Mouse (Mus musculus) midbrain, embryonic 10.5 days (tissue): ENCODE measurements at regions not wholly inside any gene's neighbourhood (a gene's known extent, or its start where the extent isn't known, plus 50 kb on each side); places are given as distances from the start of the nearest gene placed in this dataset.

Experiments used
- DNase-seq: peaks from one replicate; pipeline ENCODE4 v3.0.0-alpha.2; 2017; ENCODE audit warnings: low spot score
- H3K27ac ChIP-seq: fragments of 300-500 bp; sonication (generic); replicated peaks from 2 replicates; pipeline ENCODE4 v1.5.1; 2016; ENCODE audit warnings: mild to moderate bottlenecking
- H3K27me3 ChIP-seq: fragments of 300-500 bp; sonication (generic); 2 replicates; pipeline ENCODE4 v1.6.1; 2016; ENCODE audit warnings: low read depth, mild to moderate bottlenecking; ENCODE audit not compliant: poor library complexity, severe bottlenecking
- H3K36me3 ChIP-seq: fragments of 300-500 bp; sonication (generic); 2 replicates; pipeline ENCODE4 v1.6.1; 2016; ENCODE audit warnings: mild to moderate bottlenecking, moderate library complexity
- H3K4me1 ChIP-seq: fragments of 300-500 bp; sonication (generic); 2 replicates; pipeline ENCODE4 v1.6.1; 2016
- H3K4me3 ChIP-seq: fragments of 300-500 bp; sonication (generic); 2 replicates; pipeline ENCODE4 v1.5.1; 2016; ENCODE audit warnings: mild to moderate bottlenecking, moderate library complexity
- H3K9me3 ChIP-seq: fragments of 300-500 bp; sonication (generic); replicated peaks from 2 replicates; pipeline ENCODE4 v1.6.1; 2016; ENCODE audit warnings: mild to moderate bottlenecking
- WGBS: fragments of 180-500 bp; shearing (Covaris S2); methylation state at CpG from one replicate; pipeline ENCODE4 v1.1.7; 2016; 5-methylcytosine and 5-hydroxymethylcytosine counted together

DNA sequence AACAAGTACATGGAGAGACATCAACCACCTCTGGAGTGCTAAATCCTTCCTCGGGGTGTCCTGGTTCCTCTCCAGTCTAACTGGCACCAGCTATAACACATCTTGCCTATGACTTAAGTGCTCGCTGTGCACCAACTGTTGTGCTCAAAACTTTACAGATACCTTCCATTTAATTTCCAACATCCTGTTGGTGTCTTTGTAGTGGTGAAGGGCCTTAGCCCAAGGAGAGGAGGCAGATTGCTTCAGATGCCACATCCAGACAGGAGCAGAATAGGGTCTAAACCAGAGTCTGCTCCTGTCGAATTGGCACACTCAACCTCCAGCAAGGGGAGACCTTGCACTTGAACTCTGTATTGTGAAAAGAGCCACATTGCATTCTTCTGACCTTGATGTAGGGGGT is 121.2 kb upstream of the Eef2kmt start:
- Histone ChIP-seq H3K4me1 (peaks cover under 1% of the 10 kb centered on the region; the same call in 1 of the 2 replicates), H3K27ac (no peak overlapping the region), H3K27me3 (peaks cover 11% of the 10 kb centered on the region; the same call in 1 of the 2 replicates), H3K36me3 (no peaks in the 10 kb centered on the region), H3K4me3 (no peak overlapping the region), H3K9me3 (no peaks in the 10 kb centered on the region)
- DNase-seq = no peak
- 90% methylated on average over 3 of the region's 3 CpGs for WGBS

GRCm38 (mm10) chr16:5374818-5375605 is 119.2 kb upstream of the Eef2kmt start:
- H3K4me1 ChIP-seq = no peaks in the 10 kb centered on the region
- no peak overlapping the region for H3K4me3 ChIP-seq
- DNase-seq = no peak
- H3K27ac ChIP-seq = no peak overlapping the region
- 66% methylated on average over 6 of the region's 6 CpGs for WGBS
- peaks cover 21% of the 10 kb centered on the region for H3K27me3 ChIP-seq
- no peaks in the 10 kb centered on the region for H3K9me3 ChIP-seq
- H3K36me3 ChIP-seq = no peaks in the 10 kb centered on the region

- no peak for DNase-seq
- no peaks in the 10 kb centered on the region for H3K36me3 ChIP-seq
- no peak overlapping the region for H3K4me3 ChIP-seq
- 84% methylated on average over 4 of the region's 4 CpGs for WGBS
- H3K9me3 ChIP-seq = no peaks in the 10 kb centered on the region
- no peak overlapping the region for H3K27ac ChIP-seq
- peaks cover 15% of the 10 kb centered on the region for H3K4me1 ChIP-seq
- peaks cover 35% of the 10 kb centered on the region for H3K27me3 ChIP-seq
These were observed 115.6 kb upstream of the Eef2kmt start for GRCm38 (mm10) chr16:5371175-5371893.

- peaks cover 15% of the 10 kb centered on the region for H3K4me1 ChIP-seq
- no peaks in the 10 kb centered on the region for H3K9me3 ChIP-seq
- H3K4me3 ChIP-seq = no peak overlapping the region
- no peak for DNase-seq
- no peak overlapping the region for H3K27ac ChIP-seq
- peaks cover 43% of the 10 kb centered on the region for H3K27me3 ChIP-seq
- H3K36me3 ChIP-seq = no peaks in the 10 kb centered on the region
These were observed 114.7 kb upstream of the Eef2kmt start for GRCm38 (mm10) chr16:5370496-5370895.

DNA sequence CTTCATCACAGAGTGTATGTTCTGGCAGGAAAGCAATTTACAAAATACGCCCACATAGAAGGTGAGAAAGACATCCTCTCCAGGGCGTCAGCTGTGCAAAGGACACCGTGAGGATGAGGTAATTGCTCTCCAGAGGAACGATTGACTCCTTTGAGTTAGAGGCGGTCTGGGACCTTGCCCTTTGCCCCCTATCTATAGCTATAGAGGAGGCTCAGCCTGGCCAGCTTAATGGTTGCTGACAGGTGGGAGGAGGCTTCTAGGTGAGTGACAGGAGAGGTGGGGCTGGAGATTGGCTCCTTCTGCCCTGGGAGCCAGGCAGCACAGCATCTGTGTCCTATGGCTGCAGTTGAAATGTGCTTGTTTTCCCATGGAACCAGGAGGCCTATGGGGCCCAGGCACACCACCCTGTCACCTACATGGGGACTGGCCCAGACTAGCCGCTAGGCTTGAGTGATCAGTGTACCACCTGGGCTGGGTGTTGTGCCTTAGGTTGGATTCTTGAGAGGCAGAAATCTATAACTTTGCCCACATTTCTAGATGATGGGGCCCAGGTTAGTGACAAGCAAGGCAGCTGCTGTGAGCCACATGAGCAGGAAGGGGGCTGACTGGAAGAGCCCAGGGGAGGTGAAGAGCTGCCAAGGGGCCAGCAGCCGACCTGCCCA is 113.2 kb upstream of the Eef2kmt start:
- no peaks in the 10 kb centered on the region for H3K36me3 ChIP-seq
- DNase-seq = peak; percentile 61
- peaks cover 58% of the 10 kb centered on the region for H3K27me3 ChIP-seq
- no peaks in the 10 kb centered on the region for H3K9me3 ChIP-seq
- H3K4me1 ChIP-seq = peaks cover 15% of the 10 kb centered on the region
- H3K4me3 ChIP-seq = no peak overlapping the region
- H3K27ac ChIP-seq = peak overlapping the region; percentile 4; the same call in 1 of the 2 replicates
- 38% methylated on average over 7 of the region's 7 CpGs for WGBS

- H3K4me3 ChIP-seq = no peak overlapping the region
- DNase-seq = no peak
- H3K27me3 ChIP-seq = peaks cover 64% of the 10 kb centered on the region
- H3K27ac ChIP-seq = peak overlapping the region; percentile 4; the same call in 1 of the 2 replicates
- WGBS = 71% methylated on average over 8 of the region's 8 CpGs
- no peaks in the 10 kb centered on the region for H3K36me3 ChIP-seq
- no peaks in the 10 kb centered on the region for H3K9me3 ChIP-seq
- peaks cover 15% of the 10 kb centered on the region for H3K4me1 ChIP-seq
These were observed 112.6 kb upstream of the Eef2kmt start for GRCm38 (mm10) chr16:5368357-5368756.

GRCm38 (mm10) chr16:5367581-5368119 is 111.9 kb upstream of the Eef2kmt start:
- DNase-seq = no peak
- H3K4me3 ChIP-seq = no peak overlapping the region
- 88% methylated on average over 10 of the region's 10 CpGs for WGBS
- H3K9me3 ChIP-seq = no peaks in the 10 kb centered on the region
- peaks cover 15% of the 10 kb centered on the region for H3K4me1 ChIP-seq
- H3K27me3 ChIP-seq = peaks cover 58% of the 10 kb centered on the region
- H3K36me3 ChIP-seq = no peaks in the 10 kb centered on the region
- H3K27ac ChIP-seq = no peak overlapping the region

GRCm38 (mm10) chr16:5366021-5366420 is 110.2 kb upstream of the Eef2kmt start:
- WGBS = 90% methylated on average over 3 of the region's 3 CpGs
- Histone ChIP-seq H3K4me3 (no peak overlapping the region), H3K4me1 (peaks cover 15% of the 10 kb centered on the region), H3K27me3 (peaks cover 54% of the 10 kb centered on the region), H3K9me3 (no peaks in the 10 kb centered on the region), H3K36me3 (no peaks in the 10 kb centered on the region), H3K27ac (no peak overlapping the region)
- DNase-seq = no peak

DNA sequence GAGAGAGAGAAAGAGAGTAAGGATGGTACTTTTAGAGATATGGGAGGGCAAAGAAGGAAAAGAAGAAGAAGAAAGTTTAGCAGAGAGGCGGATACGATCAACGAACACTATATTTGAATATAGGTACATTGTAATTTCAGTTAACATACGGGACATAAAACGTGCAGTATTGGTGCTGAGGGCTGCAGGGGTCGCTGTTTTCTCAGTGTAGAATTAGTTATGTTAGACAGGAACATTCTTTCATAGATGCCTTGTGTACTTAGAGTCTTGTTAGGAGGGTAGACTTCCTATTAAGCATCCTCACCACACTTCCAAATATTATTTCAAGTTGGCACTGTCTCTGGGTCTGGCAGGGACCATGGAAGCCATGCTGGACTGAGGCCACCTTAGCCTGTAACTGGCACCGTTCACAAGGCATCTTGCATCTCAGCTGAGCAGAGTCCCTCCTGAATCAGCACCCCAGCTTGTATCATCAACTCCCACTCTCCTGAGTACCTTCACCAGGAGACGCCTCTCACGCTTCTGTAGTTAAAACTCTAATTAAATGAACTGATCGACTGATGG is 107.3 kb upstream of the Eef2kmt start:
- 79% methylated on average over 10 of the region's 10 CpGs for WGBS
- H3K27ac ChIP-seq = no peak overlapping the region
- peaks cover 42% of the 10 kb centered on the region for H3K27me3 ChIP-seq
- peaks cover under 1% of the 10 kb centered on the region; the same call in 1 of the 2 replicates for H3K4me1 ChIP-seq
- H3K4me3 ChIP-seq = no peak overlapping the region
- H3K36me3 ChIP-seq = no peaks in the 10 kb centered on the region
- peaks cover 2% of the 10 kb centered on the region; the same call in 1 of the 2 replicates for H3K9me3 ChIP-seq
- no peak for DNase-seq

GRCm38 (mm10) chr16:5359193-5359592 is 103.4 kb upstream of the Eef2kmt start:
- Histone ChIP-seq H3K36me3 (no peaks in the 10 kb centered on the region), H3K9me3 (peaks cover 9% of the 10 kb centered on the region), H3K4me1 (no peaks in the 10 kb centered on the region), H3K27ac (no peak overlapping the region), H3K4me3 (no peak overlapping the region), H3K27me3 (peaks cover 10% of the 10 kb centered on the region)
- no peak for DNase-seq
- WGBS = 82% methylated on average over 4 of the region's 4 CpGs

DNA sequence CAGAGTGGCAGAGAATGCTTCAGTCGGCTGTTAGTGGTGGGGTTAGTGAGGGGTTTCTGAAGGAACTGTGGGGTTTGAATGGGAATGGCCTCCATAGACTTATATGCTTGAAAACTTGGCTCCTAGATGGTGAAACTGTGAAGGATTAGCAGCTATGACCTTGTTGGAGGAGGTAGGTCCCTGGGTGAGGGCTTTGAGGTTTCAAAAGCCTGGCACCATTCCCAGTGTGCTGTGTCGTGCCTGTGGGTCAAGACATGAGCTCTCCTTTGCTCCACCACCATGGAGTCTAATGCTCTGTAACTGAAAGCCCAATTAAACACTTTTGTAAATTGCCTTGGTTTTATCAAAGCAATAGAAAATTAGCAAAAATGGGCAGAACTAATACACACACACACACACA is 98.1 kb upstream of the Eef2kmt start:
- H3K4me1 ChIP-seq = peaks cover 14% of the 10 kb centered on the region
- no peaks in the 10 kb centered on the region for H3K36me3 ChIP-seq
- H3K9me3 ChIP-seq = peaks cover 9% of the 10 kb centered on the region
- H3K4me3 ChIP-seq = no peak overlapping the region
- no peak overlapping the region for H3K27ac ChIP-seq
- 87% methylated on average over 2 of the region's 2 CpGs for WGBS
- DNase-seq = no peak
- H3K27me3 ChIP-seq = peaks cover 4% of the 10 kb centered on the region; the same call in 1 of the 2 replicates

GRCm38 (mm10) chr16:5351890-5352571 is 96.2 kb upstream of the Eef2kmt start:
- 6% methylated on average over 18 of the region's 18 CpGs for WGBS
- Histone ChIP-seq H3K27ac (no peak overlapping the region), H3K36me3 (no peaks in the 10 kb centered on the region), H3K4me1 (peaks cover 14% of the 10 kb centered on the region), H3K9me3 (no peaks in the 10 kb centered on the region; the same call in 1 of the 2 replicates), H3K27me3 (peaks cover 4% of the 10 kb centered on the region; the same call in 1 of the 2 replicates), H3K4me3 (peak overlapping the region; percentile 10)
- DNase-seq = peak; percentile 64
